Mouse (Mus musculus): ENCODE results near the gene Ddx6.
"Not testable (repeated sequence)": the region's sequence is repeated elsewhere in the genome, so short reads cannot be mapped to it uniquely, and the experiment has no call there.

The Ddx6 gene

DNA sequence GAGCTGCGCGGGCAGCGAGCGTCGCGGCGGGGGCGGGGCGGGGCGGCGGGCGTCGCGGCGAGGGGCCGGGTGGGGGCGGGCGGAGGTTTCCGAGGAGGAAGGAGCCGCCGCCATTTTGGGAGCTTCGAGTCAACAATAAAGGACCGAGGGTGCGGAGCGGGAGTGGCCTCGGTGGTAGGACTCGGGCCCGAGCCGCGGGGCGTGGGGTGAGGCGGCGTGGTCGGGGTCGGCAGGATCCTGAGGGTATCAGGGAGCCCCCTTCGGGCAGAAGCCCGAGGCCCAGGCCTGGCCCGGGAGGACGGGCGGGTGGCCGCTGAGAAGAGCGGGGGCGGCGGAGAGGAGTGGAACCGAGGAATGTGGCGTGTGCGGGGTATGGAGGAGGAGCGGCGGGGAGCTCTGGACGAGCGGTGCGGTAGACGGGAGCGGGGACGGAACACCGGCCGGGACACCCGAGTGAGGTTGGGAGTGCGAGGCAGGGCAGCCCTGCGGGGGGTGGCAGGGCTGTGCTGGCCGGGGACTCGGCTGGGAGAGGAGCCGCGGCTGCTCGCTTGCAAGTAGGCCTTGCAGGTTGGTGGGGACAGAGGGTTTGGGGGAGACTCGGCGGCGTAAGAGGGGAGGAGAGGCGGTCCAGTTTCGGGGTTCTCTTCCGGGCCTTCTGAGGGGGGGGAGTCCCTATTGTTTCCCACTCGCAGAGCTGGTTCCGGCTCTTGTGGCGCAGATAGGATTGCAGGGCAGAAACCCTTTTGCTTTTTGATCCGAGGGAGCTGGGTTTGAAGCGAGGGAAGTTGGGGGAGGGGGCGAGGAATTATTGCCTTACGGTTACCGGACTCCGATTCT is at the start of gene Ddx6:
Gene Ddx6 (plus strand): TSS at position 114 of the 837 bp plus-strand sequence.
- peak; percentile 78 for DNase-seq (ENCODE audit: low read depth)

GRCm38 (mm10) chr9:44561597-44561996 is 43.1 kb upstream of the Ddx6 start, which contains the start of gene Cxcr5:
Cxcr5 (minus strand) TSS chr9:44561877.
- no peak for DNase-seq (ENCODE audit: low read depth)

DNA sequence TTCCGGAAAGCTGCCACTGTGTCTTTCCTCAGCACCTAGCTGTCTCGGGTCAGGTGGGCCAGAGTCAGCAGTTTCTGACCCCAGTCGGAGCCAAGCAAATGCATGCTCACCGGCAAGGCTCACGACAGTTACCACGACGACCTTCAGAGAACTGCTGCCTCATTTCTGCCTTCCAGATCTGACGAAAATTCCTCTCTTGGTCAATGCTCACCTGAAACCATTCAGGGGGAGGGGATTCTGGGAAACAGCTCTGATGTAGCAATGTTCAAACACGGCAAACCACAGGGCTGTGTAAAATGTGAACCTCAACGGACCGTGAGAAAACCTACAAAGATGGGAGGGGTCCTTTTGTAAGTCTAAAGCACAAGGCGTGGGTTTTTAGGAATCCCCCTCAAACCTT is 41.8 kb upstream of the Ddx6 start:
- DNase-seq (ENCODE audit: low read depth), result no peak

DNA sequence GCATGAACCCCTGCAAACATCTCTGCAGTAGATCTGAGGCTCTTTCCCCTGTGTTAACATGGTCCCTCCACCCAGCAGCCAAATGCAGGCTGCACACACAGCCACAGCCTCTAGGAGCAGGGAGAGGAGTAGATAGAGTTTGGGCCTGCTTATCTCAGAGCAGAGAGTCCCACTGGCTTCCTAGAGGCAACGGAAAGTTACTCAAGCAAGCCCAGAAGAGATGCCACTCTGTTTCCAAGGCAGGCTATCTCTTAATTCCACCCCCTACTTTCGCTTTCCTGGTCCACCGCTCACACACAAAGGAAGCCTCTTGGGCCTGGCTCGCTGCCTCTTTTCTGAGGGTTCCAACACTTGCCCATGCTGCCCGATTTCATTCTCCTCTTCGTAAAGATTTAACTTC is 39.3 kb upstream of the Ddx6 start:
- DNase-seq (ENCODE audit: low read depth), result peak; percentile 10

DNA sequence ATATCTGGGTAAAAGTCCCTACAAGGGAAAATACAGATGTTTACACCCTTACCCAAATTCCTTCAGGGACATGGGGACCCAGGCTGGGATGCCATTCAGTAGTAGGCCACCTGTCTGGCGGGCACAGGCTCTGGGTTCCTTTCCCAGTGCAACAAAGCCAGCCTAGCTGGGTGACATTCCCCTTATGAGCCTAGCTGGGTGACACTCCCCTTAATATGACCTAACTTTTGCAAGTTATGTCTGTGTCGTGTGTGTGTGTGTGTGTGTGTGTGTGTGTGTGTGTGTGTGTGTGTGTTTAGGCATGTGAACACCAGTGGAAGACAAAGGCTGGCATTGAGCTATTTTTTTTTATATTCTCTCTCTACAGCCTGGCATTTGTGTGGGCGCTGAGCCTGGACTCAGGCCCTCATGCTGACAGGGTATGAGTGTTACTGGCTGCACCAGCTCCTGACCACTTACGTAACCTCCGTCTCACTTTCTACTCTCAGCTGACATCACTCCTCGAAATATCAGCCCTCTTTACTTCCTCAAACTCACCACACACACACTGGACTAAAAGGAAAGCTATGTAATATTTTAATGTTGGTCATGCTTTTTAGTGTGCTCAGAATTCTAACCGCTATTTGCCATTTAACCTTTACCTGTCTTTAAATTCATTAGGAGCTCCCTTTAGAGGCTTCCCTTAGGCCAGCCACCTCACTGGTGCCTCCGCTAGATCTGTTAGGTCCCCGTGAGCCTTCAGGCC is 37.2 kb upstream of the Ddx6 start:
- peak; percentile 74 for DNase-seq (ENCODE audit: low read depth)

- DNase-seq (ENCODE audit: low read depth), result no peak
Measured at GRCm38 (mm10) chr9:44568083-44568455, 36.6 kb upstream of the Ddx6 start.

- no peak for DNase-seq (ENCODE audit: low read depth)
Measured at GRCm38 (mm10) chr9:44570939-44571382, 33.7 kb upstream of the Ddx6 start.

GRCm38 (mm10) chr9:44573306-44573705 is 31.4 kb upstream of the Ddx6 start:
- no peak for DNase-seq (ENCODE audit: low read depth)

DNA sequence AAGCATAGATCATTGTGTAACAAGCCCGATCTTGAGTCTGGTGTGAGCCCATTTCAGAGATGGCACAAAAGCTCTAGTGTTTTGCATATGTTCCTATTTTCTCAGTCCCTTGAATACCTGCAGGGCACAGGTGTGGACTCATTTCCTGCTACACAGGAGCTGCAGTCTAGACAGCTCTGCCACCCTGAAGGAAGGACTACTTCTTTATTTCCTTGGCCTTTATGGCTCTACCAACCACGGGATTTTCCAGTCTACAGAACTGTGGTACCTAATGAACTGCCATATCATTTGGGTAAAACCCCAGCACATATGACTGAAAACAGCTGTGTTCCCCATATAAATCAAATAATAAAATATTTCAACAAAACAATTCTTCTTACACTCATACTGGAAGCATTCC is 29.6 kb upstream of the Ddx6 start:
- DNase-seq (ENCODE audit: low read depth), result peak; percentile 59

- DNase-seq (ENCODE audit: low read depth), result not testable (repeated sequence)
Measured at GRCm38 (mm10) chr9:44576046-44576445, 28.6 kb upstream of the Ddx6 start.

DNA sequence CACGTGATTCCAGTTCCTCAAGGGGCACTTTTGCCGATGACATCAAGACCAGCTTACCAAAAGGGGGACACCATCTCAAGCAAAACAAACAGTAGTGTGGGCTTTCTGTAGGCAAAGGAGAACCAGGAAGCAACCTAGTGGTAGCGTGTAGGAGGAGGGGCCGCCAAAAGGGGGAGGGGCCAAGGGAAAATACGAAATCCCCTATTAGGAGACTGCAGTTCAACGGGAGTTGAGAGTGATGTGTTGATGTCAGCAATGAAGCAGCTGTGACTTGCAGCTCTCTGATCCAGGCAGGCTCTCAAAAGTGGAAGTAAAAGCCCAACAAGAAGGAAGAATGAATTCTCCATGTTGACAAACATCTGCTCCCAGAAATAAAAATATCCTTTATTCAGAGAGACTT is 25.3 kb upstream of the Ddx6 start:
- peak; percentile 49 for DNase-seq (ENCODE audit: low read depth)

DNA sequence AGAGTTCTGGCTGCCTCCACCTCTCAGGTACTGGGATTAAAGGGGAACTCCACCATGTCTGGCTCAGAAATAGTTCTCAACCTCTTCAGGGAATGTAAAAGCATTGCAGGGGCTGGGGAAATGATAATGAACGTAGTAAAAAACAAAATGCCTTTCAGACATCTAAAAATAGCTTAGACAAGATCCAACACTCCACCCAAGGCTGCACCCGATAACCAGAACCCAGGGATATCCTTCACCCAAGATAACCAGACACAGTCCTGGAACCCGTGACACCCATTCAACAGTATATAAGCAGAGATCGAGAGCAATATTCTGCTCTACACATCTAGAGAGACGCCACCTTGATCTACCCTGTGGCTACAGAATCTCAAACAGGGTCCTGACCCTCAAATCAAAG is 24.6 kb upstream of the Ddx6 start:
- DNase-seq (ENCODE audit: low read depth), result no peak

DNA sequence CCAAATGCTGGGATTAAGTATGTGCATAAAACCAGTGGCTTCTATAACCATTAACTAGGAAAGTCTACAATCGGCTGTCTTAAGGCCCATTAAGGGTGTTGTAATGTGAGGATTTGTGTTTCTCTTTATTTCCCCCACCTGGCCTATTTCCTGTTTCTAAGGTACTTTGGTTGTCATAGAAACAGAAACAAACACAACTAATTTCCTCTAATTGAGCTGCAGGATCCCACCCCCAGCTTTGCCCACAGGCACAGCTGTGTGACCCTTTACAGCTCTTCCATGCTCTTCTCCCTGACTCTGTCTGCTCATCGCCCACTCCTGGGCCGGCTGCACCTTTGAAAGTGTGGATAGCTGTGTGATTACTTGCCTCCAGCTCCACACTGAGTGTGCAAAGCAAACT is 23.3 kb upstream of the Ddx6 start:
- DNase-seq (ENCODE audit: low read depth), result no peak

DNA sequence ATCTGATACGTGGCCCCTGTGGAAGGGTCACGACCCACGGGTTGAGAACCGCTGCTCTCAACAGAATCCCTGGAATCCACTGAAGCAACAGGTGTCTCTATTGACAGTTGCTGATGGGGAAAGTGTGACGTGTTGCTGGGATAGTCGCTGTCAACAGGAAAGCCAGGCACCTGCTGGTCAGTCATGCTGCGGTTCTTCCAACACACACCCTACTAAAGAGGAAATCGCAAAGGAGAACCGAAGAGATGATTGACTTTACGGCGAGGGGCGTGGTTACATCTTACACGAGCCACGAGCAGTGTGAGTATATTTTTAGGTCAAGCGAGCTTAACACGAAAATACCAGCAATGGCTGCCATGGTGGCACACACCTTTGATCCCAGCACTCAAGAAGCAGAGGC is 22.3 kb upstream of the Ddx6 start:
- no peak for DNase-seq (ENCODE audit: low read depth)

DNA sequence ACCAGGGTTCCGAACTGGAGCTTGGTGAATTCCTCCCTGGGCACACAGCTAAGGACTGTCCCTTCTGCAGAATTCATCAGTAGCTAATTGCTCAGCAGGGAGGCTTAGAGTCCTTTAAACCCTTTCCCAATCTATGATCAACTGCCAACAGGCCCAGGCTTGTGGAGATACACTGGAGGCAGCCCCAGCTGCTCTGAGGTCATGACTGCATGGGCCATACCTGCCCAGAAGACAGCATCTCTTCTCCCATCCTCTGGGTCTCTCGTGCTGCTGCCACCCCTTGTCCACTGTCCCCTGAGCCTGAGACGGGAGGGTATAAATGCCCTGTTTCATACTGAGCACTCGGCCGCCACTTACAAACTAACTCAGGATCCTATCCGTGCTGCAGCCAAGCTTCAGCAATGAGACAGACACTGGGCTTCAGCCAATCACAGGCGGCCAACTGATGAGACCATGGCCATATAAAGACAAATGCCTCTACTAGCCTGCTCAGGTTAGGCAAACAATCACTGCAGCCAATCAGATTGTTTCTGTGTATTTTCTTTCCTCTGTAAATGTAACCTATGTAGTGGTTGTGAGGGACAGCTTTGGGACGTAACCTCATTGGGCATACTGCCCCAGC is 17.9 kb upstream of the Ddx6 start:
- DNase-seq (ENCODE audit: low read depth), result no peak

DNA sequence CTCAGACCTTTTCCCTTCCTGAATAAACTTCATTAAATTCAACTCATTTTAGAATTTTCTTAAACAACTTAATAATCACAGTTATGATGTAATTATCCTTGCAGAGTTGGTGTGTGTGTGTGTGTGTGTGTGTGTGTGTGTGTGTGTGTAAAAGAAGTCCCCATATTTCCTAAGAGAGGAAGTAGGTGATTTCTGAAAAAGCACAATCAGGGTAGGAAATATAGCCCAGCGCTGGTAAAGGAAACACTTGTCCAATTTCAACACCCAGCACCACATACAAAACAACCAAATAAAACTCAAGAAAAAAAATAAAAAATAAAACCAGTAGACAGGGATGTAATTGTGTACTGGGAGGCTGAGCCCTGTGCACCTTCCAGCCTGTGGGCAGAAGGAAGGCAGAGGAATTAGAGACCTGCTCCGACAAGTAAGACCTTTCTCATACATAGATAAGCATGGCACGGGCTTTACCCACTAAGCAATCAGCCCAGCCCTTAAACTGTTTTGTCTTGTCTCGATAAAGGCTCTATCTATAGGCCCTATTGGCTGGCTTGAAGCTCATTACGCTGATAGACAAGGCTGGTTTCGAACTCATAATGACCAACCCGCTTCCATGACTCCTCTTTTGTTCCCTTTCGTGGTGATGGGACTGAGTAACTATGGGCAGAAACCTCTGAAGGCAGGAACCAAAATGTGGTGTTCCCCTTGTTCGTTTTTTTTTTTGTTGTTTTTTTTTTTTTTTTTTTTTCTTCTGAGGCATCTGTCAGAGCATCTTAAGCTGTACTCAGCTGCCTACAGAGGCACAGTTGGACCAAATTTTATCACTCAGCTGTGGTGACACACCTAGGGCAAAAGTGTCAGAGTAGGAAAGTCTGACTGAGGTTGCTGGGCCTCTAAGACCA is 17.2 kb upstream of the Ddx6 start:
- DNase-seq (ENCODE audit: low read depth), result no peak

DNA sequence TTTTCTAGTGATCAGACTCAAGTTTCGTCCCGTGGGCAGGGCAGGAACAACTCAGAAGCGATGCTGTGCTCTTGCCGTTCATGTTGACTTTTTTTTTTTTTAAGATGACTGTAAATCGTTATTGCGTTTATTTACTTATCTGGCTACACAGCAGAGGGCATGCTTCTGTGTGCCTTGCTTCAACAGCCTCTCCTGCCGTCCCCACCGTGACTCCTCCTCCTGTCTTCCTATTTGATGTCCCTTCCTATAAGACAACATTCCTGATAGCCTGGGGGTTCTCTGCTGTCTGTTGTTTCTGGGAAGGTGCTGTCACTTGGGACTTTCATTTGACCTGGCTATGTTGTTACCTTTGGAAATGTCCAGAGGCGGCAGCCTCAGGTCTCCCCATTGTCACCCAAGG is 16.1 kb upstream of the Ddx6 start:
- no peak for DNase-seq (ENCODE audit: low read depth)

DNA sequence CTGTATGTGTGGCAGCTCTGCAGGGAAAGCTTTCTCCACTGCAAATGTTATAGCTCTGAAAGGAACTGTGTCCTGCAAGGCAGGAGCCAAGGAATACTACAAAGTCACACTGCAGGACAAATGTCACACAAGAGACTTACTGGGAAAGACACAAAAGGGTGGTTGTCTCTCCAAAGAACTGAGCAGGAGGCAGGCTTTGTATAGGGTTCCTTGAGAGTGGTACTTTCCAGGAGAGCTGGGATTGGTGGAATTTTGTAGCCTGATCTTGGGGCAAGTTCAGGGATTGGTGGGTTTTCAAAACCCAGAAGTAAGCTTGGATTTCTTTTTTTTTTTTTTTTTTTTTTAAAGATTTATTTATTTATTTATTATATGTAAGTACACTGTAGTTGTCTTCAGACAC is 15.6 kb upstream of the Ddx6 start:
- no peak for DNase-seq (ENCODE audit: low read depth)

DNA sequence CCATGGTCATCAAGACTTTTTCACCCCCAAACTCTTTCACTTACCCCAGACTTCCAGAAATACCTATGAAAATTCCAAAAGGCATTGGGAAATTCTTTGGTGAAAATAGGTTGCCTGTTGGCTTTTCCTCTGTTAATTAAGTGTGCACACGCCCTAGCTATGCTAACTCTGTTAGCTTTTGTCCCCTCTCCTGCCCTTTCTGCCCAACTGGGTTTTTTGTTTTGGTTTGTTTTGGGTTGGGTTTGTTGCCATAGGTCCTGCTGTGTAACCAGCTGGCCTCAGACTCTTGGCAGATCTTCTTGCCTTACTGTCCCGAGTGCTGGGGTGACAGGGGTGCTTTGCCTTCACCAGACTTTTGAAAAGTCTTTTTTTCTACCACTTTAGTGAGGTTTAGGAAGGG is 13.7 kb upstream of the Ddx6 start:
- DNase-seq (ENCODE audit: low read depth), result no peak

DNA sequence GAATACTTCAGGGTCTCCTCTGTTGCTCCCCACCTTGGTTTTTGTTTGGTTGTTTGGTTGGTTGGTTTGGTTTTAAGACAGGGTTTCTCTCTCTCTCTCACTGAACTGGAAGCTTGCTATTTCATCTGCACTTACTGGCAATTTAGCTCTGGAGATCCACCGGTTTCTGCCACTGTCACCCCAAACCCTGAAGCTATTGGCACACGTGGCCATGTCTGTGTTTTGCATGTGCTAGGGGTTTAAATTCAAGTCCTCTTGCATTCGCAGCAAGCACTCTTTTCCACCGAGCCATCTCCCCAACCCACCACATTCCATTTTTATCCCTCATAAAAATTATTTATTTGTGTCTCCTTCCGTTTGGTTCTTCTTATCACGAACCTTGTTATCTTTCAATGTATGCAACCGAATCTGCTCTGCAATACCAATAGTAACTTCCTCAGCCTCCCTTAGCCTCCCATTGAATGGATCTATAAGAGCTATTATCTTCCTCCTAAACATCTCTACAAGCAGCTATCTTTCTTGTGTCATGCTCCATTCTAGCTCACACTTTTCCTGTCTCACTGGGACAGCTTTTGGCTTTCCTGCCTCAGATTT is 13.0 kb upstream of the Ddx6 start:
- no peak for DNase-seq (ENCODE audit: low read depth)

DNA sequence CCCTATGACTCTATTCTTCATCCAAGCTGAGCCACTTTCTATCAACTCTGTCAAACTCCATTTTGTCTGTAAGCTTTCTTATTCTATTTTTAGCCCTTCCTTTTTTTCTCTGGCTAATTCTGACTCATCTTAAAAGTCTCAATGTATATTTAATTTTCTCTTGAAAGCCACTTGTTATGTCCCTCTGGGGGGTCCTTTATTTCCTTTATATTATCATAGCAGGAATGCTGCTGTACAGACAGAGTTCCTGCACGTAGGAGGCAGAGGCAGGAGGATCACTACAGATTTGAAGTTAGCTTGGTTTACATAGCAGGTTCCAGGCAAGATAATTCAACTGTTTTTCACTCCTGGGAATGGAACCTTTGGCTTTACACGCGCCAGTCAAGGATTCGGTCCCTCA is 11.5 kb upstream of the Ddx6 start:
- no peak for DNase-seq (ENCODE audit: low read depth)

- no peak for DNase-seq (ENCODE audit: low read depth)
Measured at GRCm38 (mm10) chr9:44593886-44594285, 10.8 kb upstream of the Ddx6 start.

Measured in NIH3T3 (cell line).